In the genomic region with DNA sequence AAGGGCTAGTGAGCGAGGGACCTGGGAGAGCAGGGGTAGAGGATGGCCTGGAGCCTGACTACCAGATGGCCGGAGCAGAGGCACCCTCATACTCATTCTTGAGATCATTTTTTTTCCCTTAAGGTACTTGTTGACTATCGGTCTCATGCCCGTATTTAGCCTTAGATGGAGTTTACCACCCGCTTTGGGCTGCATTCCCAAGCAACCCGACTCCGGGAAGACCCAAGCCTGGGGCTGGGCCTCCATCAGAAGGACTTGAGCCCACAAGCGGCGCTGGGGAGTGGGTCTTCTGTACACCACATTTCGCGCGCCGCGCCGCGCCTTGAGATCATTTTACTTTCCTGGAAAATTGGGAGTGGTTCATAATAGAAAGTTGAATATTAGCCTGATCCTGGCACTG, we compare ENCODE assay signal across 8 mouse cellular contexts.
A peak's percentile ranks its signal among the peaks of the same experiment; 100 is the strongest.
DNase-seq lines count a peak whose midpoint lies in the region; ATAC-seq and TF ChIP-seq lines count a peak whose summit lies in the region.

No protein-coding gene starts in this region.

- H3K4me2 ChIP-seq in forebrain, embryonic 16.5 days (ENCODE audit: low read length), result no peak overlapping the region
- no peak overlapping the region for H3K4me2 ChIP-seq in liver, embryonic 16.5 days (ENCODE audit: low read depth, low read length)

- no peak overlapping the region for H3K9ac ChIP-seq in forebrain, embryonic 16.5 days (replicated peaks; ENCODE audit: low read depth, low read length)
- no peak overlapping the region for H3K9ac ChIP-seq in liver, embryonic 16.5 days (ENCODE audit: low read depth, low read length)

- intact Hi-C loops in heart, postnatal 14 days (cut with DNase I), result no loop called here

- H3K4me1 ChIP-seq in E14TG2a.4 (replicated peaks; ENCODE audit: low read depth, low read length), result no peaks in the 10 kb centered on the region
- no peaks in the 10 kb centered on the region for H3K4me1 ChIP-seq in forebrain, embryonic 16.5 days (replicated peaks; ENCODE audit: control insufficient read depth, insufficient read depth, low read length)
- no peaks in the 10 kb centered on the region for H3K4me1 ChIP-seq in liver, embryonic 16.5 days (ENCODE audit: control insufficient read depth, low read depth, low read length)

- H3K27ac ChIP-seq in forebrain, embryonic 16.5 days (ENCODE audit: low read length), result no peak overlapping the region
- H3K27ac ChIP-seq in liver, embryonic 16.5 days (ENCODE audit: low read length), result no peak overlapping the region

- no peaks in the 10 kb centered on the region for H3K36me3 ChIP-seq in E14TG2a.4 (ENCODE audit: insufficient read depth, low read length)
- H3K36me3 ChIP-seq in forebrain, embryonic 16.5 days (ENCODE audit: control insufficient read depth, insufficient read depth), result no peaks in the 10 kb centered on the region
- H3K36me3 ChIP-seq in liver, embryonic 16.5 days (ENCODE audit: control insufficient read depth, insufficient read depth), result no peaks in the 10 kb centered on the region

- DNase-seq in c-Kit-positive CD71-positive TER-119-positive erythroid progenitor cells, embryonic 14.5 days (ENCODE audit: low spot score), result peak; percentile 100
- DNase-seq in heart, postnatal 14 days, result peak; percentile 97 to 100
- DNase-seq in layer of hippocampus, adult 11-12 months (ENCODE audit: low spot score), result peak; percentile 92
- DNase-seq in ovary, adult 18-20 months (ENCODE audit: low spot score), result peak; percentile 77
- peak; percentile 99 for DNase-seq in thymus, postnatal 0 days (ENCODE audit: low spot score)

- H3K4me3 ChIP-seq in E14TG2a.4 (replicated peaks; ENCODE audit: low read length), result peak overlapping the region; percentile 41
- H3K4me3 ChIP-seq in forebrain, embryonic 16.5 days (replicated peaks; ENCODE audit: low read length), result no peak overlapping the region
- no peak overlapping the region for H3K4me3 ChIP-seq in liver, embryonic 16.5 days (ENCODE audit: low read depth, low read length)

- WGBS in forebrain, embryonic 16.5 days, result 93% methylated on average over 16 of the region's 16 CpGs
- WGBS in liver, embryonic 16.5 days (ENCODE audit: insufficient replicate concordance), result 80% methylated on average over 16 of the region's 16 CpGs

- ATAC-seq in forebrain, embryonic 16.5 days, result 0 out of 2 replicates have a peak, but pooled peaks have one; percentile 38
- ATAC-seq in liver, embryonic 16.5 days (ENCODE audit: low read depth), result peak; percentile 100

- H3K9me3 ChIP-seq in E14TG2a.4 (ENCODE audit: low read length), result no peaks in the 10 kb centered on the region
- H3K9me3 ChIP-seq in forebrain, embryonic 16.5 days (ENCODE audit: control insufficient read depth, low read length), result no peaks in the 10 kb centered on the region
- no peaks in the 10 kb centered on the region for H3K9me3 ChIP-seq in liver, embryonic 16.5 days (replicated peaks; ENCODE audit: control insufficient read depth, low read length)

- H3K27me3 ChIP-seq in E14TG2a.4 (ENCODE audit: insufficient read depth, low read length), result no peaks in the 10 kb centered on the region
- no peaks in the 10 kb centered on the region for H3K27me3 ChIP-seq in forebrain, embryonic 16.5 days (replicated peaks; ENCODE audit: control insufficient read depth, insufficient read depth, low read length)
- H3K27me3 ChIP-seq in liver, embryonic 16.5 days (ENCODE audit: control insufficient read depth, insufficient read depth, low read depth, low read length), result no peaks in the 10 kb centered on the region

- peak; percentile 7; the same call in 1 of the 2 replicates for TF ChIP-seq CTCF in E14TG2a.4 (conservative IDR thresholded peaks at IDR 0.05; ENCODE audit: low read length)
